Mouse (Mus musculus): ENCODE results near the gene Ccdc78. TPM values are rescaled to one million over a fixed set of nuclear protein-coding genes. Genes with fewer than 3 reads are reported as not detected.
"Not testable (repeated sequence)": the region's sequence is repeated elsewhere in the genome, so short reads cannot be mapped to it uniquely, and the experiment has no call there.

Gene Ccdc78
- polyA plus RNA-seq (2016; fragmentation: Nextera tagmentation; extraction: Ambion mirVana), result 0.18 and 0.29 TPM in 2 replicates

GRCm38 (mm10) chr17:25786280-25786679 lies at the start of gene Ccdc78:
Ccdc78 (plus strand) TSS chr17:25786580.
- Histone ChIP-seq H3K36me3 (peaks cover 55% of the 10 kb centered on the region), H3K4me3 (peak within 1 kb of the TSS; percentile 57), H3K4me2 (replicated peaks) (peak within 1 kb of the TSS; percentile 68), H3K27ac (peak within 1 kb of the TSS; percentile 81), H3K4me1 (peaks cover 29% of the 10 kb centered on the region), H3K9ac (peak within 1 kb of the TSS; percentile 72), H3K9me3 (no peaks in the 10 kb centered on the region), H3K27me3 (no peaks in the 10 kb centered on the region)
- no peak for ATAC-seq (ENCODE audit: insufficient number of reproducible peaks, insufficient read depth, low FRiP score, low TSS enrichment)
- 77% methylated on average over 3 of the region's 3 CpGs for WGBS

- Histone ChIP-seq H3K36me3 (no peaks in the 10 kb centered on the region), H3K9me3 (no peaks in the 10 kb centered on the region), H3K4me3 (no peak overlapping the region), H3K9ac (no peak overlapping the region), H3K27me3 (peaks cover 7% of the 10 kb centered on the region; the same call in 1 of the 2 replicates), H3K4me2 (replicated peaks) (no peak overlapping the region), H3K27ac (no peak overlapping the region), H3K4me1 (no peaks in the 10 kb centered on the region)
- 83% methylated on average over 7 of the region's 7 CpGs for WGBS
- ATAC-seq (ENCODE audit: insufficient number of reproducible peaks, insufficient read depth, low FRiP score, low TSS enrichment), result no peak
Observed at GRCm38 (mm10) chr17:25738861-25739260, 47.5 kb upstream of the Ccdc78 start.

GRCm38 (mm10) chr17:25741471-25741870 lies 44.9 kb upstream of the Ccdc78 start:
- not testable (repeated sequence) for H3K9ac ChIP-seq; ATAC-seq (ENCODE audit: insufficient number of reproducible peaks, insufficient read depth, low FRiP score, low TSS enrichment); H3K4me3 ChIP-seq; H3K9me3 ChIP-seq; H3K27ac ChIP-seq; H3K36me3 ChIP-seq; H3K4me1 ChIP-seq; H3K4me2 ChIP-seq (replicated peaks)
- 65% methylated on average over 12 of the region's 12 CpGs for WGBS
- peaks cover 14% of the 10 kb centered on the region; the same call in 1 of the 2 replicates for H3K27me3 ChIP-seq

- H3K36me3 ChIP-seq, result no peaks in the 10 kb centered on the region
- H3K4me1 ChIP-seq, result no peaks in the 10 kb centered on the region
- no peak overlapping the region for H3K4me3 ChIP-seq
- no peak overlapping the region for H3K27ac ChIP-seq
- H3K27me3 ChIP-seq, result peaks cover 9% of the 10 kb centered on the region; the same call in 1 of the 2 replicates
- H3K9me3 ChIP-seq, result no peaks in the 10 kb centered on the region
- no peak overlapping the region for H3K9ac ChIP-seq
- WGBS, result 93% methylated on average over 9 of the region's 9 CpGs
- no peak overlapping the region for H3K4me2 ChIP-seq (replicated peaks)
- no peak for ATAC-seq (ENCODE audit: insufficient number of reproducible peaks, insufficient read depth, low FRiP score, low TSS enrichment)
Observed at GRCm38 (mm10) chr17:25743831-25744230, 42.5 kb upstream of the Ccdc78 start.

GRCm38 (mm10) chr17:25744311-25744710 lies 42.1 kb upstream of the Ccdc78 start:
- H3K36me3 ChIP-seq, result no peaks in the 10 kb centered on the region
- 83% methylated on average over 9 of the region's 10 CpGs for WGBS
- peaks cover 9% of the 10 kb centered on the region; the same call in 1 of the 2 replicates for H3K27me3 ChIP-seq
- no peak for ATAC-seq (ENCODE audit: insufficient number of reproducible peaks, insufficient read depth, low FRiP score, low TSS enrichment)
- H3K9me3 ChIP-seq, result no peaks in the 10 kb centered on the region
- H3K4me1 ChIP-seq, result no peaks in the 10 kb centered on the region
- H3K4me2 ChIP-seq (replicated peaks), result no peak overlapping the region
- H3K9ac ChIP-seq, result no peak overlapping the region
- no peak overlapping the region for H3K4me3 ChIP-seq
- no peak overlapping the region for H3K27ac ChIP-seq

GRCm38 (mm10) chr17:25748238-25748637 lies 38.1 kb upstream of the Ccdc78 start:
- Histone ChIP-seq H3K27ac (no peak overlapping the region), H3K9ac (no peak overlapping the region), H3K27me3 (peaks cover 9% of the 10 kb centered on the region; the same call in 1 of the 2 replicates), H3K9me3 (no peaks in the 10 kb centered on the region), H3K36me3 (no peaks in the 10 kb centered on the region), H3K4me3 (no peak overlapping the region), H3K4me1 (peaks cover 10% of the 10 kb centered on the region; the same call in 1 of the 2 replicates), H3K4me2 (replicated peaks) (no peak overlapping the region)
- WGBS, result 89% methylated on average over 4 of the region's 4 CpGs
- no peak for ATAC-seq (ENCODE audit: insufficient number of reproducible peaks, insufficient read depth, low FRiP score, low TSS enrichment)

GRCm38 (mm10) chr17:25749314-25749713 lies 37.1 kb upstream of the Ccdc78 start:
- Histone ChIP-seq H3K4me2 (replicated peaks) (no peak overlapping the region), H3K9me3 (no peaks in the 10 kb centered on the region), H3K27me3 (peaks cover 6% of the 10 kb centered on the region; the same call in 1 of the 2 replicates), H3K36me3 (no peaks in the 10 kb centered on the region), H3K9ac (no peak overlapping the region), H3K4me3 (no peak overlapping the region), H3K4me1 (peaks cover 10% of the 10 kb centered on the region; the same call in 1 of the 2 replicates), H3K27ac (no peak overlapping the region)
- 76% methylated on average over 6 of the region's 6 CpGs for WGBS
- ATAC-seq (ENCODE audit: insufficient number of reproducible peaks, insufficient read depth, low FRiP score, low TSS enrichment), result no peak

- no peak for ATAC-seq (ENCODE audit: insufficient number of reproducible peaks, insufficient read depth, low FRiP score, low TSS enrichment)
- H3K4me1 ChIP-seq, result peaks cover 16% of the 10 kb centered on the region
- no peak overlapping the region for H3K4me3 ChIP-seq
- no peaks in the 10 kb centered on the region for H3K27me3 ChIP-seq
- no peak overlapping the region for H3K9ac ChIP-seq
- H3K36me3 ChIP-seq, result no peaks in the 10 kb centered on the region
- H3K9me3 ChIP-seq, result no peaks in the 10 kb centered on the region
- H3K4me2 ChIP-seq (replicated peaks), result no peak overlapping the region
- H3K27ac ChIP-seq, result no peak overlapping the region
- 48% methylated on average over 5 of the region's 5 CpGs for WGBS
Observed at GRCm38 (mm10) chr17:25751446-25751845, 34.9 kb upstream of the Ccdc78 start.

GRCm38 (mm10) chr17:25754241-25754640 lies 32.1 kb upstream of the Ccdc78 start, which contains the start of gene Msln:
Msln (minus strand) TSS chr17:25754378.
- Histone ChIP-seq H3K4me2 (replicated peaks) (no peak within 1 kb of the TSS), H3K9ac (no peak within 1 kb of the TSS), H3K36me3 (no peaks in the 10 kb centered on the region), H3K9me3 (no peaks in the 10 kb centered on the region), H3K27ac (no peak within 1 kb of the TSS), H3K27me3 (no peaks in the 10 kb centered on the region), H3K4me1 (peaks cover 16% of the 10 kb centered on the region), H3K4me3 (no peak within 1 kb of the TSS)
- ATAC-seq (ENCODE audit: insufficient number of reproducible peaks, insufficient read depth, low FRiP score, low TSS enrichment), result no peak
- 85% methylated on average over 9 of the region's 9 CpGs for WGBS

GRCm38 (mm10) chr17:25755086-25755485 lies 31.3 kb upstream of the Ccdc78 start:
- Histone ChIP-seq H3K27ac (no peak overlapping the region), H3K36me3 (no peaks in the 10 kb centered on the region), H3K4me2 (replicated peaks) (no peak overlapping the region), H3K4me3 (no peak overlapping the region), H3K4me1 (peaks cover 16% of the 10 kb centered on the region), H3K9ac (no peak overlapping the region), H3K27me3 (no peaks in the 10 kb centered on the region), H3K9me3 (no peaks in the 10 kb centered on the region)
- 82% methylated on average over 4 of the region's 4 CpGs for WGBS
- no peak for ATAC-seq (ENCODE audit: insufficient number of reproducible peaks, insufficient read depth, low FRiP score, low TSS enrichment)

GRCm38 (mm10) chr17:25755627-25756377 lies 30.6 kb upstream of the Ccdc78 start:
- Histone ChIP-seq H3K4me3 (no peak overlapping the region), H3K36me3 (no peaks in the 10 kb centered on the region), H3K4me1 (peaks cover 16% of the 10 kb centered on the region), H3K27ac (no peak overlapping the region), H3K9ac (0 out of 2 replicates have a peak overlapping the region, but pooled peaks have one; percentile 20), H3K9me3 (no peaks in the 10 kb centered on the region), H3K27me3 (no peaks in the 10 kb centered on the region), H3K4me2 (replicated peaks) (no peak overlapping the region)
- no peak; the same call in 1 of the 2 replicates for ATAC-seq (ENCODE audit: insufficient number of reproducible peaks, insufficient read depth, low FRiP score, low TSS enrichment)
- WGBS, result 33% methylated on average over 4 of the region's 4 CpGs

All from embryonic facial prominence, embryonic 12.5 days (tissue).